Mouse (Mus musculus) MEL (cell line): ENCODE measurements around the gene Ncln. TPM values are rescaled to one million over a fixed set of nuclear protein-coding genes. Genes with fewer than 3 reads are reported as not detected.
"Not testable (repeated sequence)": the region's sequence is repeated elsewhere in the genome, so short reads cannot be mapped to it uniquely, and the experiment has no call there.

Experiments used
- DNase-seq: peaks from one replicate; pipeline ENCODE4 v3.0.0; 2011; ENCODE audit warnings: low read depth, low spot score
- H3K27ac ChIP-seq: 2 replicates; pipeline ENCODE4 v1.5.1; 2012; ENCODE audit warnings: low read depth, mild to moderate bottlenecking, control low read depth, low read length, moderate library complexity; ENCODE audit not compliant: control insufficient read depth
- H3K27me3 ChIP-seq, 2 experiments: fragments of 150-350 bp in 1 of 2; sonication (generic) in 1 of 2; 2 replicates each; pipeline ENCODE4 v1.6.1; 2012; ENCODE audit warnings: low read length in 2 of 2, mild to moderate bottlenecking in 2 of 2, improper control_type of control experiment in 1 of 2, moderate library complexity in 1 of 2; ENCODE audit not compliant: insufficient read depth in 2 of 2, control insufficient read depth in 1 of 2
- H3K36me3 ChIP-seq, 2 experiments: 2 replicates each; pipeline ENCODE4 v1.6.1; 2012 to 2014; ENCODE audit warnings: low read length in 2 of 2, improper control_type of control experiment in 1 of 2, inconsistent platforms in 1 of 2, mild to moderate bottlenecking in 1 of 2; ENCODE audit not compliant: insufficient read depth in 2 of 2, control insufficient read depth in 1 of 2
- H3K4me1 ChIP-seq, 2 experiments: fragments of 150-350 bp in 1 of 2; sonication (generic) in 1 of 2; 2 replicates each; pipeline ENCODE4 v1.6.1; 2012; ENCODE audit warnings: low read length in 2 of 2, improper control_type of control experiment in 1 of 2, mild to moderate bottlenecking in 1 of 2; ENCODE audit not compliant: insufficient read depth in 2 of 2, control insufficient read depth in 1 of 2
- H3K4me3 ChIP-seq, 2 experiments: fragments of 150-350 bp in 1 of 2; sonication (generic) in 1 of 2; 2 replicates each; pipeline ENCODE4 v1.5.1; 2012; ENCODE audit warnings: low read depth in 2 of 2, low read length in 2 of 2, mild to moderate bottlenecking in 2 of 2, moderate library complexity in 2 of 2, control low read depth in 1 of 2, improper control_type of control experiment in 1 of 2; ENCODE audit not compliant: control insufficient read depth in 1 of 2, insufficient read depth in 1 of 2
- H3K79me2 ChIP-seq: 2 replicates; pipeline ENCODE4 v1.6.1; 2012; ENCODE audit warnings: mild to moderate bottlenecking, low read length, moderate library complexity; ENCODE audit not compliant: control insufficient read depth, poor library complexity, insufficient read depth
- H3K9ac ChIP-seq: 2 replicates; pipeline ENCODE4 v1.6.1; 2012; ENCODE audit warnings: low read depth, mild to moderate bottlenecking, control low read depth, low read length, moderate library complexity; ENCODE audit not compliant: control insufficient read depth, poor library complexity, severe bottlenecking
- H3K9me3 ChIP-seq: fragments of 150-350 bp; sonication (generic); replicated peaks from 2 replicates; pipeline ENCODE4 v1.6.1; 2012; ENCODE audit warnings: mild to moderate bottlenecking, low read length, improper control_type of control experiment, moderate library complexity; ENCODE audit not compliant: insufficient read depth
- CTCF ChIP-seq, 3 experiments: IDR thresholded peaks in 2 of 3; conservative IDR thresholded peaks in 1 of 3; 2 replicates each; pipeline ENCODE4 v1.5.1; 2011 to 2012; ENCODE audit warnings: low read length in 3 of 3, low read depth in 2 of 3, mild to moderate bottlenecking in 2 of 3, improper control_type of control experiment in 1 of 3, inconsistent platforms in 1 of 3, mixed read lengths in 1 of 3, moderate library complexity in 1 of 3; ENCODE audit not compliant: control insufficient read depth in 1 of 3, insufficient read depth in 1 of 3, poor library complexity in 1 of 3, severe bottlenecking in 1 of 3
- ETS1 ChIP-seq: IDR thresholded peaks from 2 replicates; pipeline ENCODE4 v1.6.1; 2012; ENCODE audit warnings: low read depth, mild to moderate bottlenecking, inconsistent platforms, low read length, improper control_type of control experiment, moderate library complexity
- GABPA ChIP-seq: IDR thresholded peaks from 2 replicates; pipeline ENCODE4 v1.6.1; 2012; ENCODE audit warnings: low read depth, mild to moderate bottlenecking, inconsistent platforms, low read length, improper control_type of control experiment, moderate library complexity
- GATA1 ChIP-seq: IDR thresholded peaks from 2 replicates; pipeline ENCODE4 v1.6.1; 2011; ENCODE audit warnings: low read depth, low read length, improper control_type of control experiment
- HCFC1 ChIP-seq: IDR thresholded peaks from 2 replicates; pipeline ENCODE4 v1.6.1; 2012; ENCODE audit warnings: low read depth, mild to moderate bottlenecking, inconsistent platforms, low read length, improper control_type of control experiment, moderate library complexity
- JUND ChIP-seq: IDR thresholded peaks from 2 replicates; pipeline ENCODE4 v1.6.1; 2011; ENCODE audit warnings: low read depth, mild to moderate bottlenecking, improper control_type of control experiment, low read length
- KAT2A ChIP-seq: conservative IDR thresholded peaks from 2 replicates; pipeline ENCODE4 v1.6.1; 2012; ENCODE audit warnings: low read depth, low read length, improper control_type of control experiment, inconsistent platforms
- MAX ChIP-seq: IDR thresholded peaks from 2 replicates; pipeline ENCODE4 v1.6.1; 2011; ENCODE audit warnings: low read length, improper control_type of control experiment
- MAZ ChIP-seq: IDR thresholded peaks from 2 replicates; pipeline ENCODE4 v1.6.1; 2012; ENCODE audit warnings: low read depth, mild to moderate bottlenecking, inconsistent platforms, low read length, improper control_type of control experiment
- MEF2A ChIP-seq: IDR thresholded peaks from 2 replicates; pipeline ENCODE4 v1.6.1; 2014; ENCODE audit warnings: low read depth, mild to moderate bottlenecking, inconsistent platforms, low read length, improper control_type of control experiment; ENCODE audit not compliant: poor library complexity, insufficient replicate concordance, severe bottlenecking; ENCODE audit errors: extremely low read depth
- POLR2AphosphoS5 ChIP-seq: IDR thresholded peaks from 2 replicates; pipeline ENCODE4 v1.6.1; 2012; ENCODE audit warnings: low read depth, borderline replicate concordance, mild to moderate bottlenecking, inconsistent platforms, low read length, moderate library complexity, mixed read lengths
- RAD21 ChIP-seq: IDR thresholded peaks from 2 replicates; pipeline ENCODE4 v1.6.1; 2011; ENCODE audit warnings: mild to moderate bottlenecking, low read depth, low read length, improper control_type of control experiment
- SIN3A ChIP-seq: IDR thresholded peaks from 2 replicates; pipeline ENCODE4 v1.6.1; 2012; ENCODE audit warnings: low read length, improper control_type of control experiment, inconsistent platforms
- SMC3 ChIP-seq: IDR thresholded peaks from 2 replicates; pipeline ENCODE4 v1.6.1; 2011; ENCODE audit warnings: low read depth, low read length, improper control_type of control experiment
- TAL1 ChIP-seq: IDR thresholded peaks from 2 replicates; pipeline ENCODE4 v1.6.1; 2012; ENCODE audit warnings: mild to moderate bottlenecking, inconsistent platforms, low read length, moderate library complexity, mixed read lengths
- TCF12 ChIP-seq: IDR thresholded peaks from 2 replicates; pipeline ENCODE4 v1.6.1; 2014; ENCODE audit warnings: low read depth, mild to moderate bottlenecking, inconsistent platforms, low read length, improper control_type of control experiment, moderate library complexity
- UBTF ChIP-seq: IDR thresholded peaks from 2 replicates; pipeline ENCODE4 v1.6.1; 2012; ENCODE audit warnings: low read depth, mild to moderate bottlenecking, inconsistent platforms, low read length, improper control_type of control experiment, moderate library complexity, borderline replicate concordance; ENCODE audit not compliant: insufficient read depth
- USF1 ChIP-seq: IDR thresholded peaks from 2 replicates; pipeline ENCODE4 v1.6.1; 2014; ENCODE audit warnings: low read depth, mild to moderate bottlenecking, inconsistent platforms, low read length, improper control_type of control experiment, moderate library complexity
- ZC3H11A ChIP-seq: IDR thresholded peaks from 2 replicates; pipeline ENCODE4 v1.6.1; 2012; ENCODE audit warnings: low read depth, mild to moderate bottlenecking, inconsistent platforms, low read length, improper control_type of control experiment
- ZKSCAN1 ChIP-seq: IDR thresholded peaks from 2 replicates; pipeline ENCODE4 v1.6.1; 2012; ENCODE audit warnings: low read depth, mild to moderate bottlenecking, inconsistent platforms, low read length, improper control_type of control experiment, moderate library complexity
- ZNF384 ChIP-seq: IDR thresholded peaks from 2 replicates; pipeline ENCODE4 v1.6.1; 2012; ENCODE audit warnings: low read depth, mild to moderate bottlenecking, inconsistent platforms, low read length, improper control_type of control experiment
- polyA plus RNA-seq, 2 experiments: library from polyadenylated mRNA; stranded (reverse) in 1 of 2; unstranded in 1 of 2; fragments of >175 nt in 1 of 2; fragments of >200 nt in 1 of 2; gene quantifications; 2 replicates each; pipeline versions ENCODE4 v1.2.1 to v1.2.4; 2012; ENCODE audit warnings: low replicate concordance in 2 of 2, low read depth in 1 of 2; ENCODE audit not compliant: insufficient read length in 2 of 2, insufficient read depth in 1 of 2, missing spikeins in 1 of 2
- total RNA-seq: library from RNA; depleted of rRNA; stranded (reverse); fragments of 300-350 nt; gene quantifications from 2 replicates; pipeline ENCODE4 v1.2.3, GENCODE M21; 2012

Gene Ncln
- total and polyA plus RNA-seq, 3 experiments, result 136 to 276 (median 215) TPM

- TF ChIP-seq JUND, result 0 out of 2 replicates have a peak, but pooled peaks have one; percentile 18
- TF ChIP-seq SMC3, result peak; percentile 92
- TF ChIP-seq CTCF (IDR thresholded peaks at IDR 0.05 in 2 of 3, conservative IDR thresholded peaks at IDR 0.05 in 1 of 3; ENCODE audit: control insufficient read depth in 1 of 3, insufficient read depth in 1 of 3, low read depth in 2 of 3, low read length in 3 of 3, poor library complexity in 1 of 3, severe bottlenecking in 1 of 3), result peak; percentile 90 to 98 (median 96)
- TF ChIP-seq MEF2A, result no peak
- peak; percentile 41; the same call in 1 of the 2 replicates for TF ChIP-seq MAZ
- no peak for TF ChIP-seq KAT2A
- TF ChIP-seq RAD21, result peak; percentile 97
- TF ChIP-seq SIN3A, result peak; percentile 40; the same call in 1 of the 2 replicates
- peak; percentile 94 for TF ChIP-seq ZC3H11A
- TF ChIP-seq, all 39 proteins: peak for 7
- Histone ChIP-seq H3K9ac (no peak overlapping the region), H3K27me3 (peaks cover 1 to 3% of the 10 kb centered on the region in 2 experiments; a peak in 3 of 4 replicates), H3K79me2 (no peaks in the 10 kb centered on the region), H3K4me1 (no peaks in the 10 kb centered on the region), H3K36me3 (no peaks in the 10 kb centered on the region), H3K27ac (no peak overlapping the region), H3K9me3 (no peaks in the 10 kb centered on the region), H3K4me3 (no peak overlapping the region)
- peak; percentile 86 for DNase-seq
Observed at GRCm38 (mm10) chr10:81450140-81450539, 46.1 kb downstream of the Ncln start.

- not testable (repeated sequence) for H3K9me3 ChIP-seq
- peaks cover 0 to 14% of the 10 kb centered on the region in 2 experiments; a peak in 2 of 4 replicates for H3K27me3 ChIP-seq
- peak in 1 of 3 experiments; percentile 32; a peak in 2 of 6 replicates for TF ChIP-seq CTCF (IDR thresholded peaks at IDR 0.05 in 2 of 3, conservative IDR thresholded peaks at IDR 0.05 in 1 of 3; ENCODE audit: control insufficient read depth in 1 of 3, insufficient read depth in 1 of 3, low read depth in 2 of 3, low read length in 3 of 3, poor library complexity in 1 of 3, severe bottlenecking in 1 of 3)
- TF ChIP-seq USF1, result peak; percentile 4; the same call in 1 of the 2 replicates
- TF ChIP-seq SMC3, result peak; percentile 28; the same call in 1 of the 2 replicates
- peak; percentile 18 for TF ChIP-seq RAD21
- TF ChIP-seq, all 39 proteins: peak for 4; not testable (repeated sequence) for 35
- DNase-seq, H3K36me3 ChIP-seq, H3K4me3 ChIP-seq, H3K79me2 ChIP-seq, H3K27ac ChIP-seq, H3K9ac ChIP-seq, H3K4me1 ChIP-seq: not testable (repeated sequence)
Observed at GRCm38 (mm10) chr10:81445516-81445915, 50.7 kb downstream of the Ncln start.

- H3K27ac ChIP-seq, result no peak overlapping the region
- no peaks in the 10 kb centered on the region for H3K79me2 ChIP-seq
- H3K9me3 ChIP-seq, result no peaks in the 10 kb centered on the region
- no peak overlapping the region for H3K9ac ChIP-seq
- H3K27me3 ChIP-seq, result peaks cover 0 to 13% of the 10 kb centered on the region in 2 experiments; a peak in 2 of 4 replicates
- DNase-seq, result peak; percentile 41
- H3K4me3 ChIP-seq, result no peak overlapping the region
- no peaks in the 10 kb centered on the region for H3K4me1 ChIP-seq
- H3K36me3 ChIP-seq, result no peaks in the 10 kb centered on the region
- TF ChIP-seq UBTF (no peak), ZKSCAN1 (no peak), GABPA (no peak), MAX (no peak), ETS1 (no peak), CTCF (IDR thresholded peaks at IDR 0.05 in 2 of 3, conservative IDR thresholded peaks at IDR 0.05 in 1 of 3; ENCODE audit: control insufficient read depth in 1 of 3, insufficient read depth in 1 of 3, low read depth in 2 of 3, low read length in 3 of 3, poor library complexity in 1 of 3, severe bottlenecking in 1 of 3) (peak in 2 of 3 experiments; percentile 42 to 62; a peak in 4 of 6 replicates), GATA1 (no peak), SMC3 (peak; percentile 58), RAD21 (peak; percentile 50), ZNF384 (no peak), TAL1 (no peak), ZC3H11A (peak; percentile 22; the same call in 1 of the 2 replicates), POLR2AphosphoS5 (no peak), JUND (no peak), TCF12 (no peak), HCFC1 (no peak)
Observed at GRCm38 (mm10) chr10:81441019-81441418, 55.2 kb downstream of the Ncln start.
